Mouse (Mus musculus) ES-Bruce4 (cell line): ENCODE measurements around the gene Prkar1b. TPM values are rescaled to one million over a fixed set of nuclear protein-coding genes. Genes with fewer than 3 reads are reported as not detected.

Experiments
- H3K27ac ChIP-seq: 2 replicates; pipeline ENCODE4 v1.5.1; 2012; ENCODE audit warnings: low read length, inconsistent platforms; ENCODE audit not compliant: insufficient read depth
- H3K27me3 ChIP-seq: 2 replicates; pipeline ENCODE4 v1.6.1; 2012; ENCODE audit warnings: mild to moderate bottlenecking, low read length, inconsistent platforms; ENCODE audit not compliant: control insufficient read depth, poor library complexity, insufficient read depth, severe bottlenecking
- H3K36me3 ChIP-seq: 2 replicates; pipeline ENCODE4 v1.6.1; 2012; ENCODE audit warnings: inconsistent platforms, mild to moderate bottlenecking, low read length, moderate library complexity; ENCODE audit not compliant: control insufficient read depth, poor library complexity, insufficient read depth, severe bottlenecking
- H3K4me1 ChIP-seq: one replicate; pipeline ENCODE4 v1.8.1; 2011; ENCODE audit warnings: low read length; ENCODE audit not compliant: control insufficient read depth, insufficient read depth
- H3K4me3 ChIP-seq: 2 replicates; pipeline ENCODE4 v1.5.1; 2011; ENCODE audit warnings: low read depth, mild to moderate bottlenecking, low read length
- H3K9ac ChIP-seq: 2 replicates; pipeline ENCODE4 v1.6.1; 2012; ENCODE audit warnings: low read depth, mild to moderate bottlenecking, inconsistent platforms; ENCODE audit not compliant: poor library complexity, severe bottlenecking
- H3K9me3 ChIP-seq: replicated peaks from 2 replicates; pipeline ENCODE4 v1.6.1; 2012; ENCODE audit warnings: mild to moderate bottlenecking, low read length, inconsistent platforms; ENCODE audit not compliant: control insufficient read depth, poor library complexity, insufficient read depth, severe bottlenecking
- CTCF ChIP-seq: IDR thresholded peaks from one replicate; pipeline ENCODE4 v1.8.1; 2011; ENCODE audit warnings: low read depth, low read length
- EP300 ChIP-seq: IDR thresholded peaks from 2 replicates; pipeline ENCODE4 v1.6.1; 2011; ENCODE audit warnings: low read depth, low read length; ENCODE audit not compliant: insufficient read depth
- POLR2A ChIP-seq: IDR thresholded peaks from one replicate; pipeline ENCODE4 v1.8.1; 2011; ENCODE audit warnings: low read length; ENCODE audit not compliant: insufficient read depth
- polyA plus RNA-seq: library from polyadenylated mRNA; stranded (reverse); fragments of >200 nt; gene quantifications from 2 replicates; pipeline ENCODE4 v1.2.4, GENCODE M21; 2011; ENCODE audit warnings: low read depth; ENCODE audit not compliant: missing spikeins, insufficient read depth, insufficient read length

Gene Prkar1b
- polyA plus RNA-seq, 1 experiment = 8.2 TPM

DNA sequence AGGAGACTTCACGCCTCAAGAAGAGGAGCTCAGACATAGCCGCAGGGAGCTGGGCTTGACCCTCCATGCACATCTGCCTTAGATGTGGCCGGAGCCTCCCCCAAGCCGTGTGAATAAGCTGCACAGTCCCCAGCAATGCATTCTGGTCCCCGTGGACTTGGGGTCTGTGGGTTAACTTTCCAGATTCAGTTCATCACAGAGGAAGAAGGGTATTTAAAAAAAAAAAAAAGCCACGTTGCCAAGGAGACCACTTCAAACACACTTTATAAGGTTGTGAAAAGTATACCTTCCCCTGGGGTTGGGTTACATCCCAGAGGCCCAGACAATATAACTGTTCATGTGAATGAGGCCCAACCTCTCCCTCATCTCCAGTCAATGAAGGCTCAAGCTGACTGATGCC is 115.1 kb downstream of the Prkar1b start:
- H3K9ac ChIP-seq = no peak overlapping the region
- H3K27ac ChIP-seq = no peak overlapping the region
- H3K9me3 ChIP-seq = no peaks in the 10 kb centered on the region
- no peaks in the 10 kb centered on the region for H3K36me3 ChIP-seq
- no peak overlapping the region for H3K4me3 ChIP-seq
- TF ChIP-seq EP300 = no peak
- H3K27me3 ChIP-seq = no peaks in the 10 kb centered on the region
- H3K4me1 ChIP-seq = peaks cover 10% of the 10 kb centered on the region

DNA sequence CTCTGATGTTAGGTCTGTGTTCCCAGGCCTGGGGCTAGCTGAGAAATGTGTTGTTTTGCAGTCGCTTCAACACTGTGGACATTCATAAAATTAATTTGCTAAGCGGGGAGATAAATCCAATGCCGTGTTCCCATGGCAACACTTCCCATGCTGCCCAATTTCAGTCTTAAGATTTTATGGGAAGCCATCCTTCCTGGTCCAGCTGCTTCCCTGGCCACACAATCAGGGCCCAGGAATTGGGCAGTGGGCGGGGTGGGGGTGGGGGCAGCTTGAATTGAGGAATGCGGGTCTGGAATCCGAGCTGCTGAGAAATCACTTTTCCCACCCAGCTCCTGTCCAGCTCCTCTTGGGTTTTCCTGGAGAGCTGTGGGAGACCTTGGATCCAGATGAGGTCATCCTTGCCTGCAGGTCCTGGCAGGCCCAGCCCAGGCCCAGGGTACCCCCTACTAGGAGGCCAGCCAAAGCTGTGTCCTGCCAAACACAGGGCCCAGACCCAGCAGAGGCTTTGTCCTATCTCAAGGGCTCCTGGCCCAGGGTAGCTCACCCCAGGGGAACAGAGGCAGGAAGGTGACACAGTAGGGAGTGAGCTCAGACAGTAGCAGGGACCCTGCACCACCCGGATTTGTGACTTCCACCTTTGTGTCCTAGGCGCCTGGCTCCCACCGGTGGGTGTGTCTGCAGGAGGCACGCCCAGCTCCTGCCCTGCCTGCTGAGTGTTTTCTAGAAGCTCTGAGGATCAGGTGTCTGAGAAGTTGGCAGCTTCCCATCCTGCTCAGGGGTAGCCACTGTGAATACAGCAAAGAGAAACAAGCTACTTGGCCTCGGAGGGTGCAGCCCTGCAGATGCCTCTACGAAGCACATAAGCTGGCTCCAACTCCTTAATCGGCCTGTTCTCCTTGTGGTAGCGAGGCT is 116.1 kb downstream of the Prkar1b start:
- Histone ChIP-seq H3K9me3 (no peaks in the 10 kb centered on the region), H3K4me1 (peaks cover 10% of the 10 kb centered on the region), H3K9ac (no peak overlapping the region), H3K27ac (no peak overlapping the region), H3K27me3 (no peaks in the 10 kb centered on the region), H3K4me3 (no peak overlapping the region), H3K36me3 (no peaks in the 10 kb centered on the region)
- peak; percentile 57; the same call in 1 of the 2 replicates for TF ChIP-seq EP300
- no peak for TF ChIP-seq CTCF

DNA sequence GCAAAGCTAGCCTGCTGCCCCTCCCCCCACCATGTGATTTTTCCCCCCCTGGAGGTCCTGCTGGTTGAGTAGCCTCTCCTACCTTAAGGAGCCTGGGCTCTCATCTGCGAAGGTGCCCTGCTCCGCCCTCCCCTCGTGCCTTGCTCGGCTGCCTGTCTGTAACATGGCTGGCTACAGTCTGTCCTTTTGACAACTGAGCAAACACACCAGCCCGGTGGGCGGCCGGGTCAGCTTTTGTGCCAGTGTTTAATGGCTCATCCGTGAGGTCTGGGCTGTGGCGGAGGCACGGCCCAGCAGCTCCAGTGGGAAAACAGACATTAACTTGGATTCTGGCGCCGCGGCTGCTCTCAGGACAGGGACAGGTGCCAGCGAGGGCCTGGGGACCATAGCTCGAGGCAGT is 122.2 kb downstream of the Prkar1b start:
- Histone ChIP-seq H3K9me3 (no peaks in the 10 kb centered on the region), H3K4me1 (no peaks in the 10 kb centered on the region), H3K36me3 (no peaks in the 10 kb centered on the region), H3K27ac (no peak overlapping the region), H3K9ac (no peak overlapping the region), H3K4me3 (no peak overlapping the region), H3K27me3 (no peaks in the 10 kb centered on the region)
- TF ChIP-seq EP300 = no peak
- TF ChIP-seq CTCF = no peak
- no peak for TF ChIP-seq POLR2A

DNA sequence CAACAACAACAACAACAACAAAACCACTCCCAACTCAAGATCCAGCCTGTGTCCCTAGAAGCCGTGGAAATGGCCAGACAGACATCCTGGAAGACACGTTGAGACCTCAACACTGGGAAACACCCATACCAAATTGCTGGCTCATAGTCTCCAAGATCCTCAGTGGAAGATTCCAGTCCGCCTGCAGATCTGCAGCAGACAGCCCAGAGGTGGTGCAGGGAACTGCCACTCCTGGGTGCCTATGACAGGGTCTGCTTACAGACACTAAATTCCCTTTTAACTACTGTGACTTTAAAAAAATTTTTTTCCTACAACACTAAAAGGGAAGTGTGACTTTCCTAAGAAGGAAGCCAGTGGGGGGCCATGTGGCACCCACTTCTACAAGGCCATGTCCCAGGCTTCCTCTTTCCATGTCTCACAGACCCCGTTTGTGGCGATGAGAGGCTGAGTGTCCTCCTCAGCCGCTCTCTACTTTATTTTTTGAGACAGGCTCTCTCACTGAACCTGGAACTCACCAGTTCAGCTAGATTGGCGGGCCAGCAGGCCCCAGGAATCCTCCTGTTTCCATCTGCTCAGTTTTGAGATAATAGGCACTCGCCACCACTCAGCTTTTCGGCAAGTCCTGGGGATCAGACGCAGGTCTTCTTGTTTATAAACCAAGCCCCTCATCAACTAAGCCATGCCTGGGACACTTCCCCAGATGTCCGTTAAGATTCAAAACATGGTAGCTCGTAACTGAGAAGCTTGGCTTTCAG is 125.3 kb downstream of the Prkar1b start:
- Histone ChIP-seq H3K4me1 (no peaks in the 10 kb centered on the region), H3K27me3 (no peaks in the 10 kb centered on the region), H3K27ac (no peak overlapping the region), H3K9ac (no peak overlapping the region), H3K9me3 (no peaks in the 10 kb centered on the region), H3K36me3 (no peaks in the 10 kb centered on the region), H3K4me3 (no peak overlapping the region)
- TF ChIP-seq EP300 = no peak
- no peak for TF ChIP-seq CTCF
- TF ChIP-seq POLR2A = no peak

DNA sequence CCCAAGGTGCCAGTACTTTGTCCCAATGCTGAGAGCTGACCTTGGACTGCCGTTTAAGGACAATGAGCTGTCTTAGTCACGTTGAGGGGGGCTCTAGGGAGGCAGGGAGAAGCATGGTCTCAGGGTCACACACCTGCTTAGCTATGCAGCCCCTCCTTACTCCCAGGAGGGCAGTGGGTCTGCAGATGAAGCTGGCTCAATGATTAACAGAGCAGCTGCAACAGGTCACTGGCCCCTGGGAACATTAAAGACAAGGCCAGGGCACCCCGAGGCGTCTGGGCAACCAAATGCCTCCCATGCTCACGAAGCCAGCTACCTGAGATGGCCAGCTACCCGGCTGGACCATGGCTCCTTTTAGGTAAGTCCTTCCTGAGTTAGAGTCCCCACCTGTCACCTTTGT is 129.2 kb downstream of the Prkar1b start:
- Histone ChIP-seq H3K9ac (no peak overlapping the region), H3K36me3 (no peaks in the 10 kb centered on the region), H3K9me3 (no peaks in the 10 kb centered on the region), H3K4me3 (no peak overlapping the region), H3K27ac (no peak overlapping the region), H3K27me3 (no peaks in the 10 kb centered on the region), H3K4me1 (no peaks in the 10 kb centered on the region)
- TF ChIP-seq EP300 = no peak
- TF ChIP-seq POLR2A = no peak
- TF ChIP-seq CTCF = no peak
